Mouse (Mus musculus) adrenal gland, postnatal 14 days (tissue): ENCODE data around the gene Mrc2. TPM values are rescaled to one million over a fixed set of nuclear protein-coding genes. Genes with fewer than 3 reads are reported as not detected.

ENCODE experiments used
- DNase-seq: peaks from one replicate; pipeline ENCODE4 v3.0.0; 2021; ENCODE audit warnings: mixed read lengths
- total RNA-seq: library from RNA; stranded (reverse); gene quantifications from 2 replicates; pipeline ENCODE4 v1.2.3, GENCODE M21; 2021

The Mrc2 gene
- total RNA-seq, 1 experiment from 2014 or later: 21.7 TPM

DNA sequence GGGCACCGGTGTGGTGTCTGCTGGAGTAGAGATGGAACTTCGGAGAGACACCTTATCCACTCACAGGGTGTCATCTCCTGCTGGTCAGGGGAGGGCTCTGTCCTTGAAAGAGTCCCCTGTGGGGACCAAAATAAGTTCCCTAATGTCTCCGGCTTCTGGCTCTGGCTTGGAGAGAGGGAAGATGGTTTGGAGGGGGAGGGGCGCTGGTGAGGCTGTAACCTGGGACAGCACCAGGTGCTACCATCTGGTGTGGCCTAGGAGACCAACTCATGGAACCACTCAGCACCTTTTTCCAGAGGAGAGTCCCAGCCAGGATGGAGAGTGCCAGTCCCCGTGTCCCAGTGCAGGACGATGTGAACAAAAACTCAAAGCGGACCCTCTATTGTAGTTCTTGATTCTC, 58.2 kb downstream of the Mrc2 start:
- DNase-seq: no peak

DNA sequence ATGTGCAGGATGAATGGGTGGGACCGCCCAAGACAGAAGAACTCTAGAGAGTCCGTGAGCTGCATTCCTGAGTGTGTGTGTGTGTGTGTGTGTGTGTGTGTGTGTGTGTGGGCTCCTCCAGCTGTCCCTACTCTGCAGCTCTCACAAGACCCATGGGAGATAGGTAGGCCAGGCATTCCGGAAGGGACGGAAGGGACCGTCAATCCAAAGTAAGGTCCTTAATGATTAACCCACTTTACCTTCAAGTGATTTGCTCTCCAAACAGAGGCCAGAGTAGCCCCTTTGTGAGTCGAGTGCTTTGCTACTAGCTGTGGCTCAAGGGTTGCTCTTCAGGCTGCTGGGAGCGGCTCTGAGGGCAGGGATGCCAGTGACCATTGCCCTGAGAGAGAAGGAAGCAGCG, 59.7 kb downstream of the Mrc2 start:
- no peak for DNase-seq

DNA sequence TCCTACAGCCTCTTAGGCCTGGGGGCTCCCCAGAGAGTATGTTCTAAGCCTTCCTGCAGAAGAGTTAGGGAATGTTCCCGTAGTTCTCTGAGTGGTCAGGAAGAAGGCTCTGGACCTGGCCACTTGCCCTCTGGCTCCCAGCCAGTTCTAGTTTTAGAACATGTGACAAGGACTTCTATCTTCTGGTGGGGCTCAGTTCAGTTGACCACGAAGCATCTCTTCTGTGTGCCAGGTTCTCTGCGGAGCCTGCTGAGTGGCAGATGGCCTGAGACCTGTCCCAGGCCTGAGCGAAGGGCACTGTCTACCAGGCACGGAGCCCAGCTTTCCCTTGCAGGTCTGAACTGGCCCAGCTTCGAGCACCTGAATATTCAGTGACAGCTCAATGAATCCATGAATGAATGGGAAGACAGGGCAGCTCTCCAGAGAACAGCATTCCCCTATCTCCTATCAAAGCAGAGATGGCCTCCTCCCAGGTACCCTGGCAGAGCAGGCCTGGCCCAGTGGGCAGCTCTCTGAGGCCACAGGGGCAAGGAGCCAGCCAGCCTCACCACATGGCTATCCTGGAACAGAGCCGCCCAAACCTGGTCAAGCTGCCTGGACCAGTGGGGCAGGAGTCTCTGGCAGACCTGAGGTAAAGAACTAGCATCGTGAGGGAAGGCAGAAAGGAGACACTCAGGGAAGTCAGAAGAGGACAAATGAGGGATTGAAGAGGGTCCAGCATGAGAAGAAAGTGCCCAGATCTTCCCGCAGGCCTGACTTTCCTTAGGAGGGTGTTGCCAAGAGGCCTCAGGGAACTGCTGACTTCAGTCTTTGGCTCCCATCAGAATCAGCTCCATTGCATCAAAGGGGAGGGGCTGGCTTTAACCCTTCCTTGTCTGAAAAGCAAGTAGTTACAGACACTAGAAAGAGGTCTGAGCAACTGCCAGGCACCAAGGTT, 60.8 kb downstream of the Mrc2 start:
- peak; percentile 83 for DNase-seq

- no peak for DNase-seq
These were observed 61.4 kb downstream of the Mrc2 start for GRCm38 (mm10) chr11:105353891-105354280.

- DNase-seq: no peak
These were observed 63.9 kb downstream of the Mrc2 start for GRCm38 (mm10) chr11:105356301-105356700.

GRCm38 (mm10) chr11:105362041-105362765, 69.8 kb downstream of the Mrc2 start:
- DNase-seq: no peak

DNA sequence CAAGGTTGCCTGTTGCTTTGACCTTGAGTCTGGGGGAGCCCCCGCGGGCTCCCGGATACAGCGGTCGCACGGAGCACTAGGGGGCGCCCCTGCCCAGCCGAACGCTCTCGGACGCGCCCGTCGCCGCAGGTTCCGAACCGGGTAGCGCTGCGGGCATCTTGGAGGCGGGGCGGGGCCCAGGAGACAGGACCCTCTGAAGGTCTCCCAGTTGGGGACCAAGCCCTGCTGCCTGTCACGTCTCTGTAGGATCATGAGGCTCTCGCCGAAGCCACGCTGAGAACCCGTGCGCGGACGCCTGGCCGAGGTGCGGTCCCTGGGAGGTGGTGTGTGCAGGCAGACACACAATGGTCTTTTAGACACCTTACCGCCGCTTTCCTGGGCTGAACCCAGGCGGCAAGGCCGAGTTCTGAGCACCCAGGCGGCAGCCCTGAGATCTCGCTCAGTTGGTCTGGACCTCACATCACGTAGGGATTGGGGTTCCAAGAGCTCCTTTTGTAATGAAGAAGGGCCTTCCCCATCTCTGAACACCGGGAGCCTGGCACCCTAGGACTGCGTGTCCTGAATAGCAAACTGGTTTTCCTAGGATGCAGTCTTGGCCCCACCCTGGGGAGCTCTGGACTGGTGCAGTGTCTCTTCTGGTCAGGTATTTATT, 70.6 kb downstream of the Mrc2 start:
- DNase-seq: peak; percentile 92

- peak; percentile 49 for DNase-seq
These were observed 71.3 kb downstream of the Mrc2 start for GRCm38 (mm10) chr11:105363598-105364385.

- peak; percentile 51 for DNase-seq
These were observed 72.1 kb downstream of the Mrc2 start for GRCm38 (mm10) chr11:105364386-105365065.

DNA sequence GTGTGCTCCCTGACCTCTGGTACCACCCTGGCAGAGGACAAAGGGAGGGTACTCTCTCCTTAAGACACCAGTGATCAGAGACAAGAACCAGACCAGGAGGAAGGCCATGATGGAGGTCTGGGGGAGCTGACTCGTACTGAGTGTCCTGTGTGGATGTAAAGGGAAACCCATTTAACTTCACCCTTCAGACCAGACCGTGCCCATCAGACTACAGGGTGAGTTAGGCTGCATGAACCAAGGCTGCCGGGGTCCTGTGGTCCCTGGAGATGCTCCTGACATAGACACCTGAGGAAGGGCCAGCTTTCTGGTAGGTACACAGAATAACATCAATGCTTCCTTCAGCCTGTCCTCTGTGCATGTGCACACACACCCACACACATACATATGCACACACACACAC, 73.2 kb downstream of the Mrc2 start:
- DNase-seq: no peak

DNA sequence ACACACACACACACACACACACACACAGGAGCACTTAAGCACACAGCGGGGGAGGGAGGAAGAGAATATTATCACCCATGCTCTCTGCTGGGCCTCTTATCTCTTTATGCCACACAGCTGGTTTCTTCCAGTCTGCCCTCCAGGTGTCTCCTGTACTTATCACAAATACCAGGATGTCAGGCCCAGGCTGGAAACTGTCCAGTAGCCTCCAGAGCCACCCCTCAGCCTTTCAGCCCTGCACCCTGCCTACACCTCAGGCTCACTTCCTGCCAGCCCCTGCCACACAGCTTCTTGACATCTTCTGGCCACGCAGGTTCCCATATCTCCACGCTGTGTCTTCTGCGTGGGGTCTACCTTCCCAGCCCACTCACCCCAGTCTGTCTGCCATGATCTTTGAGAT, 73.6 kb downstream of the Mrc2 start:
- DNase-seq: peak; percentile 21

DNA sequence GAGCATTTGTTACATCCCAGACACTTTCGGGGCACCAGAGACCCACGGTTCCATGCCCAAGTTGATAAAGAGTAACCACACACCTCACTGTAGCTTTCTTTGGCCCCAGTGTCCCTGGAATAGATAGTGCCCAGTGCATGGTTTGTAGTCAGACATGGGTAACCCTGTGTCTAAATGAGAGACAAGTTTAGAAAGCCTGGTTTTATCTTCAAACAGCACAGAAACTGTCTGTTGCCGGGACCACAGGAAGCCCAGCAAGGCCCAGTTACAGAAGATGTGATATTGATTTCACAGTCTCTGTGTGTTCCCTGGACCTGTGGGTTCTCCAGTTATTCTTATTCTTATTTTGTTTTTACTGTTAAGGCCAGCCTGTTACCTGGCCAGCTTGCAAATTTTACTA, 74.7 kb downstream of the Mrc2 start:
- DNase-seq: no peak

- DNase-seq: no peak
These were observed 76.4 kb downstream of the Mrc2 start for GRCm38 (mm10) chr11:105368833-105369232.

GRCm38 (mm10) chr11:105369526-105370386, 77.3 kb downstream of the Mrc2 start:
- no peak for DNase-seq

DNA sequence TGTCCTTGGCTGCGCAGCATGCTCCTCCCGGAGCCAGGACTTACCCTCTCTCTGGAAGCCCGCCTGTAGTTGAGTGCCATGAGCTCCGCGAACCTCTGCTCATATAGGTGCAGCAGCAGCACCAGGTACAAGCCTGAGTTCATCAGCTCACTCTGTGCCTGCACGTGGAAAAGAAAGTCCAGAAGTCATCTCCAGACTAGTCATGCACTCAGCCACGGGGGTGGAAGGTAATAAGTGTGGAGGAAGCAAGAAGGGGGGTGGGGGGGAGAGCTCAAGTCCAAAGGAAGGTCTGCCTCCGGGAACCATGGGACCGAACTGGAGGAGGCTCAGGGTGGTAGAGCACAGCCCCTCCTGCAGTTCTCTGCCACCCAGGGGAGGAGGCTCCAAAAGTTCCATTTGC, 79.4 kb downstream of the Mrc2 start:
- no peak for DNase-seq

DNA sequence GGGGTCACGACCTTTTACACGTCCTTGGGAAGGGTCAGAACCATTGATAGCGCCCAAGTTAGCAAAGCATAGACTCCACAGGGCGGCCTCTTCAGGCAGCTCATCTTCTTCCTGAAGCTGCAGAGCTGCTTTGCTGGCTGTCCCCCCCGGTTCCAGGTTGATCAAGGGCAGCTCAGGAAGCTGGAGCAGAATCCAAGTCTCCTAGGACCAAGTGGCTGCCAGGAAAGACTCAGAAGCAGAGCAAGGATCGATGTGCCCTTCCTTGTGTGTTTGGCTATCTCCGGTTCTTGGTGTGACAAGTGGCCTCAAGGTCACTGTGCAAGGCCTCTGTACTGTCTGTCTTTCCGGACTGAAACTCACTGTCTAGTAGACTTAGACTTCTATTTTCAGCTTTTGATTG, 81.4 kb downstream of the Mrc2 start:
- DNase-seq: peak; percentile 59

DNA sequence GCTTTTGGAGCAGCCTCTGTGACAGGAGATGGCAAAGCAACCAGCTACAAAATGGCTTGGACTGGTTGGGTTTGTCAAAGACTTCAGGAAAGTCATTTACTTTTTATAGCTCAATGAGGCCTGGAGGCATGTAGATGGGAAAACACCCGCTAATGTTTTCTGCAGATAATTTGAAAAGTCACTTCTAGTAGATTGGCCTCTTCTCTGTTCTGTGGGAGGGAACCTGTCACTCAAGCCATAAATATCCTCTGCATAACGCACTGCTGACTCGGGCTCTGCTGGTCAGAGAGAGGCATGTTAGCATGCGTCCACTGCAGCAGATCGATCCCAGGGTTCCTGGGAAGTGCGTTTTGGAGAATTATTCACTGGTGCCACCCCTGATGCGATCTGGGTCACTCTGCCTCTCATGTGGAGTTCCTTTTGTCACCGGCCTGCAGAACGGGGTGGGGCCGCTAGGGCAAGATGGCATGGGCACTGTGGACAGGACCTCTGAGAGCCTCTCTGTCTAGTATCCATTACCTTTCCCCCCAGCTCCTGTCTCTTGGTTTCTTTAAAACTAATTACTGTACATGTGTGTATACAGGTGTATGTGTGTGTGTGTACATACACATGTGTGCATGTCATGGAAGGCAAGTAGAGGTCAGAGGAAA, 82.2 kb downstream of the Mrc2 start:
- no peak for DNase-seq

DNA sequence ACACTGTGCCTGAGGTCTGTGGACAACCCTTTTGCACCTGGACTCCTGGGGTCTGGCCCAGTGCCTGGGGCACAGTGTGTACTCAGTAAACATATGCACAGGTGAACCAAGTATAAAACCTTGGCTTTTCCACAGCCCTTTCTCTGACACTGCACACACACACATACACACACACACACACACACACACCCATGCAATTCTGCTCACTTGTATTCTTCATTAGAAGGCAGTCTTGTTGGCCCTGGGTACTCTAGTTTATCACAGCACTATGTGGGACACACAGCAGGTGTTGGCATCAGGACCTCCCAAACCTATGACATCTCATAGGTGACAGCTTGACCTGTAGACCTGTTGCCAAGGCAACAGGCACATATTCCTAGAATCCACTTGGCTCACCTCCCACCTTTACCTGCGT, 83.4 kb downstream of the Mrc2 start:
- no peak for DNase-seq

GRCm38 (mm10) chr11:105385266-105385665, 92.8 kb downstream of the Mrc2 start:
- DNase-seq: no peak

DNA sequence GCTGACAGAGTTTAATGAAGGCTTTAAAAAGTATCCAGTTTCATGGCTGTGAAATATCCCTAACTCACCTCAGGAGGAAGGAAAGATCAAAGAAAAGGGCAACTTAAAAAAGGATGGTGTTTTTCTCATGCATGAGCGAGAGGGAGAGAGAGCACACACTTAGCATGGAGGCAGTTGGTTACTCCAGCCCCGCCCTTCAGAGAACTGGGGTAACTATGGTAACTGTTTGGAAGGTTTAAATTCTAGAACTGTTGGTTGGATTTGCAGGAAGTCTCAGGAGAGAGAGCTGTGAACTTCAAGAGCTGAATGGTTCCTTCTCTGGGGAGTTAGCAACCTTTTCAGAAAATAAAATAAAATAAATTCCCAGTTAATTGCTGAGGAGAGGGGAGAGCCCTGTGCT, 96.2 kb downstream of the Mrc2 start:
- no peak for DNase-seq
